Mouse (Mus musculus): ENCODE measurements around the gene Lactbl1.

Gene Lactbl1

DNA sequence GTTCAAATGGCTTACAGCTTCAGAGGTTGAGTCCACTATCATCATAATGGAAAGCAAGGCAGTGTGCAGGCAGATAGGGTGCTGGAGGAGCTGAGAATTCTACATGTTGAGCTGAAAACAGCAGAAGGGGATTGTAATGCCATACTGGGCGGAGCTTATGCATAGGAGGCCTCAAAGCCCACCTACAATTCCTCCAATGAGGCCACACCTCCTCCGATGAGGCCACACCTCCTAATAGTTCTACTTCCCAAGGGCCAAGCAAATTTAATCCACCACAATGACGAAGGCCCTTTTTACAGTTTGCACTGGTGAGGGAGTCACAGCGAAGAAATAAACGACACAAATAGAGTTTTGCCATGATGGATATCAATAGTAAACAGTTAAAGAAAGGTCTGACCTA lies 14.1 kb downstream of the Lactbl1 start:
- in situ Hi-C loops (cut with MboI, MseI): no loop called here

DNA sequence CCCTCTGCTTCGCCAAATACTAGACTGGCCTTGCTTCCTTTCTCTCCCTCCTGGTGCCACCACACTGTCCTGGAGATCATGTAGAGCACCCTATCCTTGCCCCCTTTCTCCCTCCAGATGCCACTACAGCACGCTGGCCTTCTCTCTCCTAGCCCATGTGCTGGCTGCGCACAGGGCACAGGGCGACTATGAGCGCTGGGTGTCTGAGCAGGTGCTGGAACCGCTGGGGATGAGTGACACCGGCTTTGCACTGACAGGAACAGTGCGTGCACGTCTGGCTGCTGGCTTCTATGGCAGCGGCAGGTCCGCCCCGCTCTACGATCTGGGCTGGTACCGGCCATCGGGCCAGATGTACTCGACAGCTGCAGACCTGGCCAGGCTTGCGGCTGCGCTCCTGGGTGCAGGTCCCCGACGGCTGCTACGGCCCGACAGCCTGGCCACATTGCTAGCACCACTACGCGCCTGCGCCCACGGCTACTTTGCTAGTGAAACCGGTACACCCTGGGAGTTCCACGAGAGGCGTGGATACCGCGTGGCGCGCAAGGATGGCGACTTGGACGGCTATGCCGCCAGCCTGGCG lies 14.7 kb downstream of the Lactbl1 start:
- in situ Hi-C loops (cut with MboI, MseI): no loop called here

DNA sequence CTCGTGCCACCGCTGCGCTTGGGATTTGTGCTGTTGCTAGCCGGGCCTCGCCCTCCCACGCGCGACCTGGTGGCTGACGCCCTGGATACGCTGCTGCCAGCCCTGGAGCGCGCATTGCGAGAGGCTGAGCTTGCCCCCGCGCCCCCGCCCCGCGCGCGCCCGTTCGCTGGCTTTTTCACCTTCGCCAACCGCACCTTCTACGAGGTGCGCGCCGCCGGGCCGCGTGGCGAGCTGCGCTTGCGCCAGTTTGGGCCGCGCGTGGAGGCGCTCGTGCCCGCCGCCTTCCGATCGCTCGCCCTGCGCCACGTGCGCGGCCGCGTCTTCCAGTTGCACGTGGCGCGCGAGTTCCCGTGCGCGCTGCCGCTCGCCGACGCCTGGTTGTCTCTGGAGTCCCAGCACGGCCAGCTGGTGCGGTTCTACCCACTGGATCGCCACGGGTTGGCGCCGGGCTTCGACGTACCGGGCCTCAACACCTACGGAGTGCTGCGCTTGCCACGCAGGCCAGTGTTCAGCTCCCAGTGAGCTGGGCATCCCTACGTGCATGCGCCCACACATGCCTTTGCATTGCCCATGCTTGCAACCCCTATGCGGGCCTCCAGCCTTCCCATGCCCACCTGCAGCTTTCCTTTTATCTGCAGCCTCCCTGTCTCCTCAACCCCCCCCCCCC lies 15.3 kb downstream of the Lactbl1 start:
- in situ Hi-C loops (cut with MboI, MseI): no loop called here

DNA sequence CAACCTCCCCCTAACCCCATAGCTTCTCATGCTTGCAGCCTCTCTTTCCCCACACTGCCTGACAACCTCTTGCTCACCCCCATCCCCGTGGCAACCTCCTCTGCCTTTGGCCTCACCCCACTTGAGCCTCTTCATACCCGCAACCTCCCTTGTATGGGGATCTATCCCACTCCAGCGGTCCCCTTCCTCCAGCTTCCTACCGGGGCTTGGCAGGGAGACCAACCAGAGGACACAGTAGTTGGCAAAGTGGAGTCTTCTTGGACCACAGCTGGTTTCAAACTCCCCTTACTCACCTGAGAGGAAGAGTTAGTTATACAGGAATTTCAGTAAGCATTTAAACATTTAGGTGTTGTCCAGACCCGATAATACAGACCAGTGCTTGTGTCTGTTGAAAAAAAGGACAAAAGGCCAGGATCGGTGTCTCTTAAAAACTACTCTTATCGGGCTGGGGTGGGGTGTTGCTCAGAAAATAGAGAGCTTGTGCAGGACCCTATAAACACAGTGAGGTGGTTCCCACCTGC lies 15.9 kb downstream of the Lactbl1 start:
- in situ Hi-C loops (cut with MboI, MseI): no loop called here

DNA sequence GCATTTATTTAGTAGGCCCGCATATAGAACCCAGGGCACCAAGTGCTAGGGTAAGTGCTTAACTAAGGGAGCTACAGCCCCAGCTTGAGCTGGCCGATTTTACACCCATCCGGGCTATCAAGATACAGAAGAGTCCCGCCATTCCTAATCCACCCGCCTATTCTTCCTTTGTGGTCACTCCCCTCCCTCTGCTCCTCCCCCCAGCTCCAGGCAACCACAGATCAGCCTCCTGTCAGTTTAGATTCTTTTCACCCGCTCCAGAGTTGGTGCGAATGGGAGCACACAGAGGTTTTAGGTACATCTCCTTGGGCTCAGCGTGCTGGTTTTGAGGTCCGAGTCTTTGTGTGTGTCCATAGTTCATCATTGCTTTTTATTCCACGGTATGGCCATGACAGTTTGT lies 16.5 kb downstream of the Lactbl1 start:
- in situ Hi-C loops (cut with MboI, MseI): no loop called here

DNA sequence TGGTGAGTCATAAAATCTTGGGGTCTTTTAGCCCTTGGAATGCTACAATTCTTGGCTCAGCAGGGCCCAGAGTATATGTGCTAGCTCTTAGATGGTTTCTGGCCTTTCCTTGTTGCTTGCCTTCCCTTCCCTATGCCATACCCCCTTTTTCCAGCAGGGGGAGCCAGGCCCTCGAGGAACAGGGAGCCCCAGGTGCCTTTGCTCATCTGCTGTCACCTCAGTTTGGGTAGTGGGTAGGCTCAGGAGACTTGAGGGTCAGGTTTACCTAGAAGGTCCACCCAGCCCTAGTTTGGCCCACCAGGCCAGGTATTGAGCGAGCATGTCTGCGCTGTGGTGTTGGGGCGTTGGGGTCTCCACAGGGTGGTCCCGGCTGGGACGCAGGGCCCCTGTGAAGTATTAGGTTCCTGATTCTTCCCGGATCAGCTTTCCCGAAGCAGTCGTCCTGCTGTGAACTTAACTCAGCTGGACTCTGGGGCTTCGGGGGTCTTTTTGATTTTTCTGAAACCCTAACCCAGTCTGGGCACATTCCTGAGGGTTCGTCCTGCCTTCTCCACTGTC lies 26.6 kb downstream of the Lactbl1 start:
- in situ Hi-C loops (cut with MboI, MseI): no loop called here

DNA sequence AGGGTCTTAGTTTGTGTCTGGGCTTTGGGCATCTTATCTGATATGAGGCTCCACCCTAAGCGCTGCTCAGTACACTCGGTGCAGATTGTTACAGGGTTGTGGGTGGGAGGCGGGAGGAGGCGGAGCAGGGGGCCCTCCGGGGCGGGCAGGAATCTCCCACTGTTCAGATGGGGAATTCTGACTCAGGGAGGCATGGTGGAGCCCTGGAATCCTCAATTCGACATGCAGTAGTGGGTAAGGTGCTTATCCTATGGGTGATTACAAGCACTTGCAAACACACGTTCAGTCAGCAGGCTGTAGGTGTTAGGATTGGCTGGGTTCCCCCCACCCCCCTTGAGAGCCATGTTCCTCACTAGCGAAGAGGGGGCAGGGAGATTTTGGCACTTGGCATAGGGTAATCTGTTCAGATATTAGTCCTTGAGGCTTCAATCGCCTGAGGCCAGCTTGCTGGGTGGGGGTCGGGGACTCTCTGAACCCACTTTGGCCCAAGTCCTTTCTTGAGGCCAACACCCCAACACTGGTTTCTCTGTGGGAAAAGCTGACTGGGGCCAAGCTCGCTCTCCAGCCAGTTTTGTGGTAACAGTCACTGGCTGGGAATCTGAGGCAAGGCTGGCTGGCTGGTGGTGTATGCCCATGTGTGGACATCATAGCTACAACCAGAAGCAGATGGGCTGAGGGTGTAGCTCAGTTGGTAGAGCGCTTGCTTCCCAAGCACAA lies 27.2 kb downstream of the Lactbl1 start:
- in situ Hi-C loops (cut with MboI, MseI): no loop called here

DNA sequence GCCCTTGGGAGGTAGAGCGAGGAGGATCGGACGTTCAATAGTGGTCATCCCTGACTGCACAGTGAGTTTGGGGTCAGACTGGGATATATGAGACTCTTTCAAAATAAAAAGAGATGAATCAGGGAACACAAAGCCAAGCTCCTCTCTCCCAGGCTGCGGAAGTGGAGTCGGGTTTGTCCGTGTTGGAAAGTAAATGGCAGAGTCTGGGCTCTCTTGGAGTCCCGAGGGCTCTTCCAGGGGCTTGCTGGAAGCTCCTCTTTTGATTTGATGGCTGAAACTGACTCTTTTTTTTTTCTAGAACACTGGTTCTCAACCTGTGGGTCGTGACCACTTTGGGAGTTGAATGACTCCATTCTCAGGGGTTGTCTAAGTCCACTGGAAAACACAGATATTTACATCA lies 27.8 kb downstream of the Lactbl1 start:
- in situ Hi-C loops (cut with MboI, MseI): no loop called here

DNA sequence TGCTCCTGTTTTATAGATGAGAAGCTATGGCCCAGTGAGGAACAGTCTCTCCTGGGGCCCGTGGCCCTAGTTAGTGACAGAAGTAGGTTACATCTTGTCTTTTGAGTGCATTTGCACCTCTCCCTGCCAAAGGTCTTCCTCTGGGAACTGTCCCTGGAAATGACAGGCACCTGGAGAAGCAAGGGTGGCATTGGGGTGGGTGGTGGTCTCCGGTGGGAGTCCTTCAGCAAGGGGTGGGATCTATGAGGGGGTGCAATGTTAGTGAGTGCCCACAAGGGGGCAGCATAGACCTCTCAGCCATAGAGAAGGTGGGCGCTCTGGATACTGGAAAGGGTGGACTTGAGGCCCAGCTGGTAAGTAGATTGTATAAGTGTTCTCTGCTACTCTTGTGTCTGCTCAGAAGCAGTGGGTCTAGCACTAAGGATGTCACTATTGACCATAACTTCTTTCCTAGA lies 29.0 kb downstream of the Lactbl1 start:
- in situ Hi-C loops (cut with MboI, MseI): no loop called here

DNA sequence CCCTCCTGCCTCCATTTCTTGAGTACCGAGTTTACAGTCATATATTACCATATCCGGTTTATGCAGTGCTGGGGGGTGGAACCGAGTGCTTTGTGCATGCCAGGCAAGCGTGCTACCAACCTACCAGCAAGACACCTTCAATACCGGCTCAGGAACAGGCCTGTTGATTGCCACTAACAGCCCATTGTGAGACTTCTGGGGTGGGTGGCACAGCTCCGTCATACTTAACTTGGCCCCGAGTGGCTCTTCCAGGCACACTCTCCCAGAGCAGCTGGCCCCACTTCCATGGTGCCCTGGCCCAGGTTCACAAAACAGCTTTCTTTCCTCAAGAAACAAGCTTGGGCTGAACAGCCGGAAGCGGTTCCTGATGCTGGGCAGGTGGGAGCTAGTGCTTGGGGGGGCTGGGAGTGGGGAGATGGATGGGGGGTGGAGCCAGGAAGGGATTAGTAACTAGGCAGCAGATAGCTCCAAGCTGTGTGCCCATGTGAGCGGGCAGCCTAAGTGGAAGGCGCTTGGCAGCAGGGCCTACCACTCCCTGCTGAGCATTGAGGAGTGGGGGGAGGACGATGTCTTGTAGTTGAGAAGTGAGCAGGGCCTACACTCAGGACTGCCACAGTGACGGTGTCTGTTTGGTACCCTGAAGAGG lies 29.6 kb downstream of the Lactbl1 start:
- in situ Hi-C loops (cut with MboI, MseI): no loop called here

DNA sequence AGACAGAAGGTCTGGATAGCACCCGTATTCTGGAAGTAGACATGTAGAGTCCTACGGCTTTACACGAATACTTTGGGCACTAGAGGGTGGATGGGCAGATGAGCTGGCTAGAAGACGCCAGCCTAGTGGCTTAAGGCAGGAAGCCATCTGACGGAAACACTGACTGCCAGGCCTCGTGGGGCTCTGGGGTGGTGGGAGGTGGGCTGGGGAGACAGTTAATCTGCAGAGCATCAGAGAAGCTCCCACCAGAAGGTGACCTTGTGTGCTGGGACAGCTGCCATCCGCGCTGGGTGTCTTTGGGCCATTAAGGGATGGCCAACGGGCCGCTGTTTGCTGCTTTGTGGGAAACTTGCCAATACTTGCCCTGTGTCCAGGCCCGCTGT lies 30.1 kb downstream of the Lactbl1 start:
- in situ Hi-C loops (cut with MboI, MseI): no loop called here

DNA sequence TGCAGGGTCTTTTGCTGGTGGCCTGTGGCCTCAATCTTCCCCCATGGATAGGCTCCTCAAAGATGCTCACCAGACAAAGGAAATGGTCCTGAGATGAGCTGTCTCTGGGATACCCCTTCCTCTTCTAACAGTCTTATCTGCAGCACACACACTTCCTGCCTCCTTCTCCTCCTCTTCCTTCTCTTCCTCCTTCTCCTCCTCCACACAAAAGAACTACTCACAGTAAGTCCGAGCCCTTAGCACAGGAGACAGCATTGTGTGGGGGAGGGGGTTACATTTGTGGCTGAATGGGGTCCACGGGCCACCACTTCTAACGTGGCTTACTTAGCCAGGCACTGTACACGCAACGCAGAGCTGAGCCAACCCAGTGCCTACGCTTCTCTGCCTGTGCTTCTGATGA lies 30.6 kb downstream of the Lactbl1 start:
- in situ Hi-C loops (cut with MboI, MseI): no loop called here

DNA sequence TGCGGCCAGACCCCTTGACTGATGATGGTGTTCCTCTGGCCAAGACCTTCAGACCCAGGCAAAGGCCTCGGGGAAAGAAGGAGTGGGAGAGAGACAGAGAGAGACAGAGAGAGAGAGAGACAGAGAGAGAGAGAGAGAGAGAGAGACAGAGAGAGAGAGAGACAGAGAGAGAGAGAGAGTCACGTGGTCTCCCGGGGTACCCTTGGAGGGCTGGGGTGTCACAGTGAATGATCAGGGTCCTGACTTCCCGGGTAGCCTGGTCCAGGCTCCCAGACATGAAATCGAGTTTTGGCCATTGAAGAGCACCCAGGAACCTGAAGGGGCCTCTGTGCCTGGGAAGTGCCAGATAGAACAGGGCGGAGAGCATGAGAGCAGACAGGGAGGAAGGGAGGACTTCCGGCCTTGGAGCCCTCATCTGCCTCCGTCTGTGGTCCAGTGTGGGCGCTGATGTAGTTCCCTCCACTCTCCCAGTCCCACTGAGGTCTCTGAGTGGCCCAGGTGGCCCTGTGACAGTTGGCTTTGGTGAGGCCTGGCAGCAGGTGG lies 31.3 kb downstream of the Lactbl1 start:
- in situ Hi-C loops (cut with MboI, MseI): no loop called here

DNA sequence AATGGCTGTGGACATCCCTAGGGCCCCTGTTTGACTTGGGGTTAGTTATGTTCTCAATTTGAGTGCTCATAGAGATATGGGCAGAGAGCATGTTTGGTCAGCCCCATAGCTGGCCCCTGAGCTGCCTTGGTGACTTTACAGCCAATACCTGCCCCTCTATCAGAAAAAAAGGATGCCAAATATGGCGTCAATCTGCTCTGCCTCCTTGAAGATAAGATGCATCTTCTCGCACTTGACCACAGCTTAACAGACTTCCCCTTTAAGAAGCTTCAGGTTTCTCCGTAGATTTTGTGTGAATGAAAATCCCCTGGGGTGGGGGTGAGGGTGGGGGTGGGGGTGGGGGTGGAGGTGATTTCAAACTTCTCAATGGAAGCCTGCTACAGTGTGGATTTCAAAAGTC lies 35.5 kb downstream of the Lactbl1 start:
- in situ Hi-C loops (cut with MboI, MseI): no loop called here

DNA sequence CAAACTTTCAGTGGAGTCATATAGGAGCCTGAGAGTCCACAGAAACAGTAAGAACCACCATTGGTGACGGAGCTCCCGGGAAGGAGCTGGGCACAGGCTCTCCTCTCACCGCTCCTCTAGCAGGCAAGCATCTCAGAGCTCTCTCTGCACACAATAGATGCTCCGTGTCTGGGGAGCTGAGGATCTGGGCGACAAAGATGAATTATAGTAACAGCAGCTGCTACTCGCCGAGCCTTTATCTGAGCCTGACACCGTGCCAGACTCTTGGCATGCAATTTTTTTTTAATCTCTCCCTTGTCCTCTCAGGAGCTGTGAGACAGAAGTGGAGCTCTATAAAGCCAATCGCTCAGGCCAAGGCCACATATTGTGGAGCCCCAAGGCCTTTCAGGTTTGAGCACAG lies 42.6 kb downstream of the Lactbl1 start:
- in situ Hi-C loops (cut with MboI, MseI): no loop called here

DNA sequence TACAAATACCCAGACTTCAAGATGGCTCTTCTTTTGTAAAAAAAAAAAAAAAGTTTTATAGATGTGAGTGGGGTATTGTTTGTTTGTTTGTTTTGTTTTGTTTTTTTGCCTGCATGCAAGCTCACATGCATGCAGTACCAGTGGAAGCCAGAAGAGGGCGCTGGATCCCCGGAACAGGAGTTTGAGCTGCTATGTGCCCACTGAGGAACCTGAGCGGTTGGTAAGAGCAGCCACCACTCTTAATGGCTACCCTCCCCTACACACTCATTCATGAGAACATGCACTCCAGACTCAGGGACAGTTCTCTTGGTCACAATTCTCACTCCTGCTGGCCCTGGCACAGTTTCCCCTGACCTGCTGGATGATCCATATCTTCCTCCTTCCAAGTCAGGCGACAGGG lies 43.6 kb downstream of the Lactbl1 start:
- in situ Hi-C loops (cut with MboI, MseI): no loop called here

DNA sequence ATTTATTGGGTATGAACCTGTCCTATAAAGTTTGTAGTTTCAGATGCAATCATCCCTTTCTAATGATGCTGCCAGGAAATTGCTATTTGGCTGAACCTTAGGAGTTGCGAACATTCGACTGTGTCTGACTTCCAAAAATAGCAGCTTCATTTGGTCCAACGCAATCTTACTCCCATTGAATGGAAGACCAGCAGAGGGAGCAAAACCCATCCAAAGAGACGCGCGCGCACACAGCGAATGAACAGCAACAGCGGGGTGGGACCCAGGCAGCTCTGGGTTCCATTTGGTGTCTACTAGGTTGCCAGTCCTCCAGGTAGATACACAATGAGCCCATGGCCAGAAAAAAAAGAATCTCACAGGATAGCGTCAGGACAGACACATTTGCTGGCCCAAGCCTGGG lies 45.3 kb downstream of the Lactbl1 start:
- in situ Hi-C loops (cut with MboI, MseI): no loop called here

DNA sequence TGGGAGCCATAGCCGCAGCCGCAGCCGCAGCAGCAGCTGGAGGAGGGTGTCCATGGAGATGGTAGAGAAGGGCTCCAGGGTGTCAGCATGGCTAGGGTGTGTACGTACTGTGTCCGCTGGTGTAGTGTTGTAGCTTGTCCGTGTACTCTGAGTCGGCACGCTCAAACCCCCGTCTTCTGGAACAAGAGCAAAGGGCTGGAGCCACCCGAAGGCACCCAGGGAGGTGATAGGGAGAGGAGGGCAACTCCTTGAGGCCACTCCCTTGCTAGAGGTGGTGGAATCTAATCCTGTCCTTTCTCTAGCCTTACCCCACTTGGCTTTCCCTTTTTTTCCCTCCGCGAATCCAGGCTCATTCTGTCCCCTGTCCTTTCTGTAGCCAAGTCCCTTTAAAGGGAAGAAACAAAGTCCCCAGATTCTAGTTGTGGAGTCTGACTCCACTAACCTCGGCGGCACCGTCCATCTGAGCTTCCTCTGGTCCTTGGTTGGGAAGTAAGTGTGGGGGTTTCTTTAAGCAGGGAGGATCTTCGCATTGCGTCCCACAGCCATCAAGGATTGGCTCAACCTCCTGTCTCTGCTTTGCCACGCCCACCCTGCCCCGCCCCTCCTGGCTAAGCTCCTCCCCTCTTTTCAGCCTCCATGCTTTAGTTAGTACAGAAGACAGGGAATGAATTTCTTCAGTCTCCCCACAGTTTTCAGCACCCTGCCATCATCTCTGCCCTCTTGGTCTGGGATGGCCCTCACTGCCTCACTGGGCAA lies 50.1 kb downstream of the Lactbl1 start:
- in situ Hi-C loops (cut with MboI, MseI): no loop called here

DNA sequence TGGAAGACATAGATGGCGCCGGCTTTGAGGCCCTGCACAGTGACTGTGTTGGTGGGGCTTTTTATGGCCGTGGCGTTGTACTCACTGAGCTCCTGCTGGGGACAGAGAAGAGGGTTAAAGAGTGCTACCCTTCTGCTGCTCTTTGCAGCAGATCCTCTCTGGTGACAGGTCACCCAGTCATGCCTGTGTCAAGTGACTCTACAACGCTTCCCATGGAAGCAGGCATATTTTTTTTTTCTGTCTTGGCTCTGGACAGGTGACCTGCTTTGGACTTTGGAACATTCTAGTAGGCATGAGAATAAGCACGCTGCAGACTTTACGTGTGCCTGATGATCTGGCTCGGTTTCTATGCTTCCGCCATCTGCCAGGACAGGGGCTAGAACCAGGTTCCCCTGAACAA lies 53.0 kb downstream of the Lactbl1 start:
- in situ Hi-C loops (cut with MboI, MseI): loop anchor here (5.0 kb wide), 2 partner anchors 167 to 1672 kb away; no protein-coding TSS in a partner anchor

DNA sequence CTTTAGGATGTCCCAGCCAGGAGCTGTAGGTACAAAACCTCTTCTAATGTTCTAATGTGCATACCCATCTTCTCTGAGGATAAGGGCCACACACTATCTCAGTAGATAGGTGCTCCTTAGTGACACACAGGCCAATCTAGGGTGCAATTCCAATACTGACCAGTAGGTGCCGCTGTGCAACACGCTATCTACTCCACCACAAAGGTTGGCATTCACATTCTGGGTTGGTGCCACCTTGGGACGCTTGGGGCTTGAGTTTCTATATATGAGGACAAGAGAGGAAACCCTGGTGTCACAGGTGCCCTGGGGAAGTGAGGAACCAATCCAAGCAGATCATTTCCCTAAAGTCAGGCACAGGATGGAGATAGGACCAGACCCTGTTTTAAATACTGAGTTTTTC lies 56.1 kb downstream of the Lactbl1 start:
- in situ Hi-C loops (cut with MboI, MseI): loop anchor here (5.0 kb wide), 2 partner anchors 164 to 1669 kb away; no protein-coding TSS in a partner anchor

DNA sequence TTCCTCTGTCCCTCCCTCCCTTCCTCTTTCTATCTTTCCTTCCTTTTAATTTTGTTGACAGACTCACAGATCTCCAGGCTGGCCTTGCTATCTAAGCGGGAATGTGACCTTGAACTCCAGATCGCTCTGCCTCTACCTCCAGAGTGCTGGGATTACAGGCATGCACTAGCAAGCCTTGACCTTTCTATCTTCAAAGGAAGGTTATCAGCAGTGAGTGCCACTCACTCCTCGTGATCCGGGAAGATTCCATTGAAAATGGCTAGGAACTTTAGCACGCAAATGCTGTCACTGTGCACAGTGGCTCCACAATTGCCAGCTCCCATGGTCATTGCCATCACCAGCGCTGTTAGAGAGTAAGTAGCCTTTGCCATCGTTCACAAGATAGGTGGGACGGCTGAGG lies 56.8 kb downstream of the Lactbl1 start:
- in situ Hi-C loops (cut with MboI, MseI): loop anchor here (5.0 kb wide), 2 partner anchors 163 to 1668 kb away; no protein-coding TSS in a partner anchor

All from T-helper 17 cell (primary cell).